Mouse (Mus musculus) testis, postnatal 14 days (tissue): ENCODE results near the gene Llcfc1.

Experiments
- DNase-seq: peaks from one replicate; pipeline ENCODE4 v3.0.0; 2021; ENCODE audit warnings: low spot score

The Llcfc1 gene

DNA sequence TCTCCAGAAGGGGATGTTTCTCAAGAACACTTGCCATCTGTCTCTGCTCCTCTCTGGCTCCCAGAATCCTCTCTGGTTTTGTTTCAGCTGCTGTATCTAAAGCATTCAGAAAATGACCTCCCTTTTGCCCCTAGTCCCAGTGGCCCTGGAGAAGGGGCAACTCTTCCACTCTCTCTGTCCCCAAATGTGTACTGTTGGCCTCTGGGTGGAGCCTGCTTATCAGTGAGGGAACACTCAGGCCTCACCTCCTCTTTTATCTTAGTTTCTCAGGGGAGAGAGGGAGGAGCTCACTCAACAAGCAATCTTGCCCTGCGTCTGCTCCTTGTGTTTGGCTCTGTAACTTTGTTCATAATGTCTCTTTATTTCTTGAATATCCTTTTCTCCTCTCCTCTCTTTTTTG is 19.9 kb downstream of the Llcfc1 start, which contains the start of gene Kel:
TSS of gene Kel (minus strand) at position 217 of the 400 bp plus-strand sequence.
- DNase-seq = no peak

DNA sequence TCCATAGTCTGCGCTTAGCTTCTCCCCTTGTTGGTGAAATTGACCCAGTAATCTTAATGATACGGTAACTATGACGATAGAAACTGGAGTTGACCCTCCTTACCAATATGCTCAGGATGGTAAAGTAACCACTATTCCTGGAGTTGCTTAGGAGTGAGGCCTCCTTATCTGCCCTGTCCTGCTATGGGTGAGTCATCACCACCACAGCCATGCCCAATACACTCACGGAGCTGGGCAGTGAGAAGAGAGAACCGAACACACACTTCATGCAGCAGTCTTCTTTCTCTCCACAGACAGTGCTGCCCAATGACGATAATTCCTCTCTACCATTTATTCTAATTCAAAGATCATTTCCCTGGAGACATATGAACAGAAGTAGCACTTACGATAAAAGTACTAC is 22.0 kb downstream of the Llcfc1 start:
- DNase-seq = no peak

DNA sequence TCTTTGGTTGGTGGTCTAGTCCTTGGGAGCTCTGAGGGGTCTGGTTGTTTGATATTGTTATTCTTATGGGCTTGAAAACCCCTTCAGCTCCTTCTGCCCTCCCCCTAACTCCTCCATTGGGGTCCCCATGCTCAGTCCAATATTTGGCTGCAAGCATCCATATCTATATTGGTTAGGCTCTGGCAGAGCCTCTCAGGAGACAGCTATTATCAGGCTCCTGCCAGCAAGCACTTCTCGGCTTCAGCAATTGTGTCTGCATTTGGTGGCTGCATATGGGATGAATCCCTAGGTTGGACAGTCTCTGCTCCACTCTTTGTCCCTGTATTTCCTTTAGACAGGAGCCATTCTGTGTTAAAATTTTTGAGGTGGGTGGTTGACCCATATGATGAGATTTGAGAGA is 26.1 kb downstream of the Llcfc1 start:
- DNase-seq = no peak

DNA sequence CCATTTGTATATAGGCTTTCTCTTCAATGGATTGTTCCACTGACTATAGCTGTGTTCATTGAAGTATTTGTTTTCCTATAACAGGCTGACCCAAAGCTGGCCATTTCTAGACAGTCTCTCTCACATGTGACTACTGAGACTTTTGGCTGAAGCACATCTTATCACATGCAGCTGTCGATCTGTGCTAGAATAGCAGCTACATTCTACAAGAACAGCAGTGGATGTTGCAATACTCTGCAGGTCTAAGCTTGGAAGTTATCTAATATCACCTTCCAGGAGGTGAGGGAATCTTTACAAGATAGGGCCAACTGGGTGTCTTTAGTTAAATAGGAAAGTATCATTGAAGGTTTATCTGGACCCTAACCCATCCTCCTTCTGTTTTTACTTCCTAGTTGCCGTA is 37.2 kb downstream of the Llcfc1 start:
- no peak for DNase-seq

DNA sequence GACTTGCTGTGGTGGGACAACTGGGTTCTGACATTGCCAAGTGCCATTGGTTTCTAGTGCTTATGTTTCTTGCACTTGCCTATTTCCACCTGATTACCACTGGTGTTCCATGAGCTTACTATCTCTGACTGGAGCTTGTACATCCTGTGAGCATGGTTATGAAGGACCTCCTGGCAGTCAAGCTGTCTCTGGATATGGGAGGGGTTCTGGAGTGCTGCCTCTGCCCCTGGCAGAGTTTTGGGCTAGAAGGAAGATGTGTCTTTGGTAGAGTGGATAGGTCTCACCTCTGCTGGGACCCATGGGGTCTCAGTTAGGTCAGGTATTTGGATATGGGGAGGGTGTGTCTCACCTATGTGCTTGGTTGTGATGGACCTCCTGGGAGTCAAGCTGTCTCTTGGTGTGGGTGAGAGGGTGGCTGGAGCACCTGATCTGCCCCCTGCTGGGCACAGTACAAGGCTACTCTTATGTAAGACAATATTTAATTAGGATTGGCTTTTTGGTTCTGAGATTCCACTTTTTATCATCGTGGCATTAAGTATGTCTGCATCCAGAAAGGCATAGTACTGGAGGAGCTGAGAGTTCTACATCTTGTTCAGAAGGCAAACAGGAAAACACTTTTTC is 43.9 kb downstream of the Llcfc1 start:
- no peak for DNase-seq

DNA sequence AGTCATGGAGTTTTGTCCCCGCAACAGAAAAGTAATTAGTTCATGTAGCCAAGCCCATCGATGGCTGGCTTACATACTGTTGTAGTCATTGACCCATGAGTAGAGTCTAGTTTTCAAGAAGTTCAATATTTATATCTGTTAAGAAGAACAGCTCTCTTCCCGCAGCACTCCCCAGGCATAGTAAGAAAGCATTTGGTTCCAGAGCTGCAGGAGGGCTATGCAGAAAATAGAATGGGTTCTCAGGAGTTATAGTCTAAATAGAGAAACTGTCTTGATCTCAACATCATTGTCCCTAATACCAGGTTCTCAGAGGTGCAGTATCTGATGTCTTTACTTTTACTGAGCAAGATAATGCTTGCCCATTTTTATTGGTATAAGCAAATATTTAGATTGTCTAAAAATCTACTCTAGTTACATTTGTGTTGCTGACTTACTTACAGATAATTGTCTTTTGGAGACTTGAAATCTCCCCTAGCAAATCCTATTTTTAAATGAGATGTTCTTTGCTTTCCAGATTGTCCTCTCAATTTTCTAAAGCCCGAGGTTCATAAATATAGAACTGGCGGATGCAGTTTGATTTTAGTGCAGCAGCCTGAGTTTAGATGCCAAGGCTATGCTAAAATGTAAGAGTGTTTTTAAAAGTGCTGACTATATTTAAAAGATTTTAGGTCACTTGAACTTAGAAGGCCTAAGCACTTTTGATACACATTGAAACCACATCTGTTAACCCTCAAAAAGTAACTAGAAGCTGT is 50.7 kb downstream of the Llcfc1 start:
- DNase-seq = no peak
